Mouse (Mus musculus) lung, adult 2 months (tissue): ENCODE results near the gene Tk1.

Experiments used
- CTCF ChIP-seq: fragments of 200-500 bp; IDR thresholded peaks from 2 replicates; pipeline ENCODE4 v1.5.1; 2011; ENCODE audit warnings: mild to moderate bottlenecking, low read length, control low read depth; ENCODE audit not compliant: insufficient read depth
- POLR2A ChIP-seq: fragments of 200-500 bp; IDR thresholded peaks from 2 replicates; pipeline ENCODE4 v1.6.1; 2011; ENCODE audit warnings: low read depth, mild to moderate bottlenecking, control low read depth, low read length, borderline replicate concordance; ENCODE audit errors: extremely low read depth

DNA sequence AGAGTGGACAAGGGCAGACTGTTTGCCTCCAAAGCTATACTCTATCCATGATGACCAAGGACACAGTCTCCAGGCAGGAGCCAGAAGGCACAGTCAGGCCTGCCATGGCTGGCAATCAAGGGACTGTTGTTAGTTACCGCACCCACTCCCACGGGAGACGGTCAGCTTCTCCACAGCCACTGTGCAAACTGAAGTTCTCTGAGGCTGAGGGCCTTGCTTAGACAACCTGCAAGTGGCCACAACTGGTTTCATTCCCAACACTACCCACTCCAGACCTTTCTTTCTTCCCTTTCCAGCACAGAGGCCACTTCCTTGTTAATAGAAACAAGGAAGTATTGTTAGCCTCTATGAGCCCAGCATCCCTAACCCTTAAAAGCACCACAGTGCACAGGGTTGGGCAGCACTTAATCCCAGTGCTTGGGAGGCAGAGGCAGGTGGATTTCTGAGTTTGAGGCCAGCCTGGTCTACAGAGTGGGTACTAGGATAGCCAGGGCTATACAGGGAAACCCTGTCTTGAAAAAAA, 22.7 kb downstream of the Tk1 start:
- no peak for TF ChIP-seq CTCF
- no peak for TF ChIP-seq POLR2A
